In the genomic region with DNA sequence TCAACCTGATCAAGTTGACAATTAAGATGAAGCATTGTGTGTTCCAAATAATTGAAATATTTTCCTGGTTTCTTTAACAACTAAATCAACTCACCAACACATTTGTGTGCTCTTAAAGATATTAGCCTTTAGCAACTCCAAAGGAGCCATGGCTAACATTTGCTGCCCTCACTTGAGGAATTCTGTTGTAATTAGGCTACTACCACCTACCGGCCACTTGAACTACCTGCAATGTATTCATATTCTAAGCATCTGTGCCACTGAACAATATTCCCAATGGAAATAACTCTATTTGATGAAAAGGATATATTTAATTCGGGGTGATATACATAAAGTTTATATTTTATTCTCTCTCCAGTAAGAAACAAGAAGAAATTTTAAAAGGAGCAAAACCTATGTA, we compare ENCODE assay signal across 12 mouse cellular contexts.
A peak's percentile ranks its signal among the peaks of the same experiment; 100 is the strongest.
DNase-seq lines count a peak whose midpoint lies in the region; ATAC-seq and TF ChIP-seq lines count a peak whose summit lies in the region.
"Had no signal": no experiment of that assay in that cellular context is flagged by ENCODE, and none has a peak within 500 bp of the region (broad histone marks: within the 10 kb centered on the region; RNA-seq: fewer than 3 reads in every experiment).

No protein-coding gene starts in this region.

- H3K36me3 ChIP-seq in liver, postnatal 0 days (replicated peaks; ENCODE audit: insufficient read depth, low read length) = no peaks in the 10 kb centered on the region

- 34% methylated on average over 2 of the region's 2 CpGs for whole genome bisulfite sequencing in liver, postnatal 0 days (ENCODE audit: insufficient replicate concordance)

- H3K4me3 ChIP-seq in gastrocnemius, adult 2 months = no peak overlapping the region
- H3K4me3 ChIP-seq in liver, postnatal 0 days (ENCODE audit: low read depth, low read length) = no peak overlapping the region
- H3K4me3 ChIP-seq: erythroblast, embryonic 14.5 days had no signal

- no peaks in the 10 kb centered on the region for H3K4me1 ChIP-seq in liver, postnatal 0 days (ENCODE audit: insufficient read depth)

- H3K27ac ChIP-seq in gastrocnemius, adult 2 months = no peak overlapping the region
- H3K27ac ChIP-seq in liver, postnatal 0 days (ENCODE audit: low read depth) = no peak overlapping the region

- DNase-seq in gastrocnemius, adult 2 months = no peak
- no peak for DNase-seq in gastrocnemius, adult 18-20 months (ENCODE audit: low spot score)
- DNase-seq in liver, postnatal 0 days = no peak
- DNase-seq in liver (no peak), R1 (ENCODE audit: low read depth, low spot score) (peak; percentile 34)
- DNase-seq in right cerebral cortex, adult 2 months (ENCODE audit: low spot score in 2 of 2) = no peak
- DNase-seq: kidney, adult 18-20 months; thymus, adult 2 months had no signal

- no peak overlapping the region for H3K4me2 ChIP-seq in liver, postnatal 0 days (ENCODE audit: low read depth, low read length)
- H3K4me2 ChIP-seq: midbrain, embryonic 11.5 days had no signal

- peak; percentile 55 for TF ChIP-seq CTCF in gastrocnemius, adult 2 months (IDR thresholded peaks at IDR 0.05)
- TF ChIP-seq CTCF in liver, postnatal 0 days (IDR thresholded peaks at IDR 0.05; ENCODE audit: low read depth) = peak; percentile 59

- H3K9me3 ChIP-seq in liver, postnatal 0 days (ENCODE audit: low read length) = no peaks in the 10 kb centered on the region

- intact Hi-C loops in gastrocnemius, adult 2 months (cut with DNase I) = loop anchor here (2.0 kb wide), 1 partner anchor 381 kb away; no protein-coding TSS in a partner anchor

- H3K9ac ChIP-seq in liver, postnatal 0 days (replicated peaks) = no peak overlapping the region

- no peak for TF ChIP-seq EP300 in liver, postnatal 0 days (IDR thresholded peaks at IDR 0.05; ENCODE audit: low read depth)

- no peak for ATAC-seq in liver, postnatal 0 days
- ATAC-seq in megakaryocyte-erythroid progenitor cell, adult 5-6 weeks (replicated peaks; ENCODE audit: low FRiP score, low TSS enrichment, poor library complexity, severe bottlenecking) = 0 out of 2 replicates have a peak, but pooled peaks have one; percentile 61
- no peak for ATAC-seq in activated CD4-positive, CD25-positive, alpha-beta regulatory T cell, adult 4 months

- H3K27me3 ChIP-seq in liver, postnatal 0 days (ENCODE audit: insufficient read depth, low read length) = no peaks in the 10 kb centered on the region
